Mouse (Mus musculus) olfactory bulb, adult 2 months (tissue): ENCODE results near the gene Maml1.

Source experiments
- CTCF ChIP-seq: fragments of 200-500 bp; IDR thresholded peaks from 2 replicates; pipeline ENCODE4 v1.5.1; 2012; ENCODE audit warnings: low read depth, mild to moderate bottlenecking, low read length, moderate library complexity; ENCODE audit not compliant: insufficient read depth
- POLR2A ChIP-seq: fragments of 200-500 bp; IDR thresholded peaks from 2 replicates; pipeline ENCODE4 v1.6.1; 2012; ENCODE audit warnings: mild to moderate bottlenecking, low read depth, low read length, moderate library complexity; ENCODE audit not compliant: insufficient read depth

GRCm38 (mm10) chr11:50285263-50285662, 6.8 kb downstream of the Maml1 start:
- TF ChIP-seq CTCF (no peak), POLR2A (no peak)
